Mouse (Mus musculus): ENCODE results near the gene Macrod2. TPM values are rescaled to one million over a fixed set of nuclear protein-coding genes. Genes with fewer than 3 reads are reported as not detected.
A peak's percentile ranks its signal among the peaks of the same experiment; 100 is the strongest.

Gene Macrod2
- polyA plus RNA-seq, 1 experiment from 2014 or later = 35.0 TPM

DNA sequence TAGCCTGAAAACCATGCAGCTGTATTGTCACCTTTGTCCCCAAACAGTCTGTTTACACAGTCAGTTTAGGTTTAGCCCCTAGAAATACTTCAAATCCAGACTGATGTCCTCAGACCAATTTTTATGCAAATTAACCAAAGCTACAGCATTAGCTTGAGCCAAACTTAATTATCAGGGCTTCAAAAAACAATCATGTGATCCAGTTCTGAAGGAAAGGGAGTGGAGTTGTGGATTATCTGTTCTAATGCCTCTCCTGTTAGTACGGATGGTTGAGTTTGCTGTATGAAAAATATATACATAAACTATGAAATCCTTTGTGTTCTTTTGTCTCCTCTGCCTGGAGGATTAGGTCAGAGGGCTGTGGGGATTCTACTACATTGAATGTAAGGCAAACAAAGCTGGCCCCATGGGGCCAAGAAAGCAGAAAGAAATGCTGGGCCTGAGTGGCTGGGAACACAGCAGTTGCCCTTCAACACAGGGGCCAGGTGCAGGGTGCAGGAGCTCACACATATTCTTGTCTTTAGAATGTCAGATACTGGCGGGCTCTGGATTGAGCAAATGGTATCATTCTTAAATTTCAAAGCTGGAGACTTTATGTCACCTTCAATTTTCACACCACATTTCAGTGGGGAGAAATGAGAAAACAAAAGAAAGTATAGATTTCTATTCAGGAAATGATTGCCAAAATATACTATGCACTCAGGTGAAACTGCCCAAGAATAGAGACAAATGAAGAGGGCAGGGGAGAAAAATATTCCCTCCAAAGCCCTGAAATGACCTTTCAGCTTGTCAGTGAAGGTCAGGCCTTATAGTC is 1908.2 kb downstream of the Macrod2 start:
- no peaks in the 10 kb centered on the region for H3K4me1 ChIP-seq
- no peak overlapping the region for H3K27ac ChIP-seq
- H3K4me3 ChIP-seq = no peak overlapping the region
- H3K27me3 ChIP-seq = no peaks in the 10 kb centered on the region
- WGBS = 41% methylated on average over 2 of the region's 2 CpGs
- no peak overlapping the region for H3K9ac ChIP-seq
- no peak for ATAC-seq (ENCODE audit: borderline replicate concordance, extremely low read depth, low FRiP score, low TSS enrichment)
- no peaks in the 10 kb centered on the region for H3K36me3 ChIP-seq
- H3K4me2 ChIP-seq = no peak overlapping the region
- no peaks in the 10 kb centered on the region for H3K9me3 ChIP-seq

DNA sequence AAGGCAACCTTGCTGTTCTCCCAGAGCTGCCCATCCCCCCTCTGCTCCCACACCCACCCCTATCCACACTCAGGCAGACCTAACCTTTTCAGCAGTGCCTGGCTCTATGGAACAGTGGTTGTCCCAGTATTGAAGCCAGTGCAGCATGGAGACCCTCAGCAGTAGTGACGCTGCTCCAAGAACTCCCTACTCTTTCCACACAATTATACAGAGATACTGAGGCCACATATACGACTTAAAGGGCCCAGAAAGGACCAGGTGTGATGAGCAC is 1908.7 kb downstream of the Macrod2 start:
- Histone ChIP-seq H3K4me1 (no peaks in the 10 kb centered on the region), H3K9me3 (no peaks in the 10 kb centered on the region), H3K4me3 (no peak overlapping the region), H3K27ac (no peak overlapping the region), H3K27me3 (no peaks in the 10 kb centered on the region), H3K4me2 (no peak overlapping the region), H3K36me3 (no peaks in the 10 kb centered on the region), H3K9ac (no peak overlapping the region)
- 61% methylated on average over 2 of the region's 2 CpGs for WGBS
- no peak for ATAC-seq (ENCODE audit: borderline replicate concordance, extremely low read depth, low FRiP score, low TSS enrichment)

DNA sequence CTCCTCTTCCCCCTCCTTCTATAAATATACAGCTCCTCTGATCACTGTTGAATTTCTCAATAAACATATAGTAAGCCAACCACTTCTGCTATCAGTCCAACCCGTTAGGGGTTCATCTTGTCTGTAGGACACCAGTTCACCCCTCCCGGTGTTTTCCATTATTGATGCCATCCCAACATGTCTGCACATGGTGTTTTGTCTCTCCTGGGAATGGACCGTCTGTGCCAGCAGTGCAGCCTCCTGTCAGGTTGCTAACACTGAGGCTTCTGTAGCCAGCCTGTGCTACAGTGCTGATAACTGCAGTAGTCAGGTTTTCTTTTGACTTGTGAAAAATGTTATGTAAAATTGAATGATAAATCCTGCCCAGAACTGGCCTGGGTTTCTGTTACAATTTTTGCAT is 1928.0 kb downstream of the Macrod2 start:
- no peaks in the 10 kb centered on the region for H3K27me3 ChIP-seq
- H3K9ac ChIP-seq = no peak overlapping the region
- H3K27ac ChIP-seq = no peak overlapping the region
- no peaks in the 10 kb centered on the region for H3K4me1 ChIP-seq
- ATAC-seq (ENCODE audit: borderline replicate concordance, extremely low read depth, low FRiP score, low TSS enrichment) = no peak
- WGBS = 47% methylated on average over 3 of the region's 3 CpGs
- no peak overlapping the region for H3K4me2 ChIP-seq
- H3K4me3 ChIP-seq = no peak overlapping the region
- no peaks in the 10 kb centered on the region for H3K9me3 ChIP-seq
- H3K36me3 ChIP-seq = no peaks in the 10 kb centered on the region

- H3K4me3 ChIP-seq = no peak overlapping the region
- no peaks in the 10 kb centered on the region for H3K36me3 ChIP-seq
- ATAC-seq (ENCODE audit: borderline replicate concordance, extremely low read depth, low FRiP score, low TSS enrichment) = 0 out of 2 replicates have a peak, but pooled peaks have one; percentile 42
- H3K9ac ChIP-seq = no peak overlapping the region
- no peak overlapping the region for H3K27ac ChIP-seq
- H3K4me2 ChIP-seq = no peak overlapping the region
- no peaks in the 10 kb centered on the region for H3K4me1 ChIP-seq
- no peaks in the 10 kb centered on the region for H3K27me3 ChIP-seq
- H3K9me3 ChIP-seq = no peaks in the 10 kb centered on the region
- WGBS = 82% methylated on average over 3 of the region's 3 CpGs
These were observed 1931.6 kb downstream of the Macrod2 start for GRCm38 (mm10) chr2:142326737-142327136.

DNA sequence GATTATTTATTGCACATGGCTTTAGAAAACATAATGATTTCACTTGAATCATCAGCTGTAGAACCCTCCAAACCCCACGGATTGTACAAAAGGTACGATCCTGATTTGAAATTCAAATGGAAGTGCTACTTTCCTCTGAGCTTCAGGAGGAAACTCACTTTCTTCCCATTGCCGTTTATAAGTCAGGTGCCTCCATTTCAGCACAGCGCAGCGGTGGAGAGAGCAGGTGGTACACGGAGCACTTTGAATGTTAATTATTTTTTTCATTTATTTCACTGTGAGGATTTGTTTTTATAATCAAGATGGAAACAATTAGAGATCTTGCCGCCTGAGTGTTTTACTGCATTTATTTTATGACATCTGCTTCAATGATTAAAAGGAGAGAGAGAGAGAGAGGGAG is 1934.7 kb downstream of the Macrod2 start:
- 70% methylated on average over 7 of the region's 7 CpGs for WGBS
- no peak overlapping the region for H3K4me2 ChIP-seq
- no peak for ATAC-seq (ENCODE audit: borderline replicate concordance, extremely low read depth, low FRiP score, low TSS enrichment)

DNA sequence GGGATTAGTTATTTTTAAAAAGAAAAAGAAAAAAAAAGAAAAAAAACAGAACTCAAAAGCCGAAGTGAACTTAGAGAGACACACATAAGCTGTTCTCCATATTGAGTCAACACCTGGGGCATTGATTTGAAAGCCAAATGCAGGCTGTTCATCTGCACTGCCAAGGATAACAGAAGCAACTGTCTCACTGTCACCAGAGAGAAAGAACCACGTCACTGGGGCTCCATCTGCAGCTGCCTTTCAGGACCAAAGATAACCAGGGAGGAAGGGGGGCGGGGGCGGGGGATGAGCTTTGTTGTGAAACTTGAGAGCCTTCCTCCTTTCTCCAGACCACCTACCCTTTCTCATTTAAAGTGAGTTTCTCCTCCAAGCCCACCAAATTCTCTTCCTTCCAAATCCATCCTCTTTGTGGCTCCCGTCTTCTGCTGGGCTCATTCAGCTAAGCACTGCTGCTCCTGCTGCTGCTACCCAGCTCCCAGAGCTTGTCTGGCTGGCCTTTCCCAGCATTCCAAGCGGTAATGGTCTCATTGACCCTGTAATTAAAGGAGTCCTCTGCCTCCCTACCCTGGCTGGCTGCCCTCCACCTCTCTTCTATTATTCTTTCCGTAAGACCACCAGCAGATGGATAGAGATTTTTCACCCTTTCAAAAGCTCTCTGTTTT is 1939.5 kb downstream of the Macrod2 start:
- H3K9me3 ChIP-seq = no peaks in the 10 kb centered on the region
- no peak overlapping the region for H3K4me2 ChIP-seq
- no peak overlapping the region for H3K4me3 ChIP-seq
- no peak overlapping the region for H3K9ac ChIP-seq
- no peaks in the 10 kb centered on the region for H3K27me3 ChIP-seq
- WGBS = 8% methylated on average over 7 of the region's 7 CpGs
- H3K4me1 ChIP-seq = no peaks in the 10 kb centered on the region
- H3K36me3 ChIP-seq = no peaks in the 10 kb centered on the region
- H3K27ac ChIP-seq = no peak overlapping the region
- ATAC-seq (ENCODE audit: borderline replicate concordance, extremely low read depth, low FRiP score, low TSS enrichment) = no peak

More for the DNA sequence above, 1934.7 kb downstream of the Macrod2 start:
- no peaks in the 10 kb centered on the region for H3K4me1 ChIP-seq
- H3K4me3 ChIP-seq = no peak overlapping the region
- no peak overlapping the region for H3K9ac ChIP-seq
- no peaks in the 10 kb centered on the region for H3K27me3 ChIP-seq
- H3K9me3 ChIP-seq = no peaks in the 10 kb centered on the region
- H3K36me3 ChIP-seq = no peaks in the 10 kb centered on the region
- no peak overlapping the region for H3K27ac ChIP-seq

DNA sequence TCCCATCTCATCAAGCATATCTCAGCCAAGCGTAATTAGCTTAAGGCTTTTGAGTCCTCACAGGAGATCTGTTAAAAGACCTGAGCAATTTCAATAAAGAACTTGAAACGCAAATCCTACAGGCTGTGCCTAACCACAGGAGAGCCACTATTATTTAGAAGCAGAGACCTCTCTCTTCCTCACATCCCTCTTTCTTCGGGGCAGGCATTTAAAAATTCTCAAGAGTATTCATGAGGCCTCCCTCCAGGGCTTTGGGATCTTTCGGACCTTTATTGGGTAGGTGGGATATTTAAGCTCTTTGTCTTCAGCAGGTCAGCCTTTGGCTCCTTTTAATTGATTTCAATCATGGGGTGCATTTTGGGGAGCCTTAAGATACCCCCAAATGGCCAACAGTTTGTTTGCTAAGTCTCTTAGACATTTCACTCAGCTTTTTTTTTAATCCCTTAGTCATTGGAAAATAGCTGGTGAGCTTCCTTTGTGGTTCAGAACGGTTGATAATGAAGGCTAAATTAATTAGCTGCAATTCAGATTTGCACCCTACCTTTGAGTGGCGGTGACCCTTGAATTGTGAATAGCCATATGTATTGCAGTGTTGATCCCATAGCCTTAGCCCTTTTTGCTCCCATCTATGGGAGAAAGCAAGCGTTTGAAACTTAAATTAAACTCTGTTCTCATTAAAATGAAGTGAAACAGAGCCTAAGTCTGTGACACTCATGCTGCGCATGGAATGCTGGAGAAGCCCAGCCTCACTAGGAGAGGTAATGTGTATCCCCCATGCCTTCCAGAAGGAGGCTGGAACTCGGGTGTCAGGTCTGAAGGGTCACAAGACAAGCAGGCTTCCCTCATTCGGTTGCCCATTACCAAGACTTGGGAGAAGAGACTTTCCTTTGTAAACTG is 1940.2 kb downstream of the Macrod2 start:
- no peak overlapping the region for H3K4me2 ChIP-seq
- H3K4me1 ChIP-seq = no peaks in the 10 kb centered on the region
- H3K4me3 ChIP-seq = no peak overlapping the region
- H3K36me3 ChIP-seq = no peaks in the 10 kb centered on the region
- ATAC-seq (ENCODE audit: borderline replicate concordance, extremely low read depth, low FRiP score, low TSS enrichment) = no peak
- H3K27ac ChIP-seq = no peak overlapping the region
- no peaks in the 10 kb centered on the region for H3K9me3 ChIP-seq
- H3K9ac ChIP-seq = no peak overlapping the region
- H3K27me3 ChIP-seq = no peaks in the 10 kb centered on the region
- 63% methylated on average over 10 of the region's 10 CpGs for WGBS

- H3K36me3 ChIP-seq = no peaks in the 10 kb centered on the region
- no peak overlapping the region for H3K9ac ChIP-seq
- no peaks in the 10 kb centered on the region for H3K27me3 ChIP-seq
- no peak overlapping the region for H3K4me3 ChIP-seq
- WGBS = 51% methylated on average over 1 of the region's 2 CpGs
- no peaks in the 10 kb centered on the region for H3K9me3 ChIP-seq
- ATAC-seq (ENCODE audit: borderline replicate concordance, extremely low read depth, low FRiP score, low TSS enrichment) = no peak
- no peaks in the 10 kb centered on the region for H3K4me1 ChIP-seq
- no peak overlapping the region for H3K27ac ChIP-seq
- H3K4me2 ChIP-seq = no peak overlapping the region
These were observed 1948.9 kb downstream of the Macrod2 start for GRCm38 (mm10) chr2:142344021-142344420.

GRCm38 (mm10) chr2:142344758-142345157 is 1949.6 kb downstream of the Macrod2 start:
- no peaks in the 10 kb centered on the region for H3K9me3 ChIP-seq
- no peaks in the 10 kb centered on the region for H3K4me1 ChIP-seq
- H3K27ac ChIP-seq = no peak overlapping the region
- no peak overlapping the region for H3K4me3 ChIP-seq
- H3K4me2 ChIP-seq = no peak overlapping the region
- H3K9ac ChIP-seq = no peak overlapping the region
- no peaks in the 10 kb centered on the region for H3K27me3 ChIP-seq
- no peak for ATAC-seq (ENCODE audit: borderline replicate concordance, extremely low read depth, low FRiP score, low TSS enrichment)
- H3K36me3 ChIP-seq = no peaks in the 10 kb centered on the region
- WGBS = 87% methylated on average over 2 of the region's 2 CpGs

DNA sequence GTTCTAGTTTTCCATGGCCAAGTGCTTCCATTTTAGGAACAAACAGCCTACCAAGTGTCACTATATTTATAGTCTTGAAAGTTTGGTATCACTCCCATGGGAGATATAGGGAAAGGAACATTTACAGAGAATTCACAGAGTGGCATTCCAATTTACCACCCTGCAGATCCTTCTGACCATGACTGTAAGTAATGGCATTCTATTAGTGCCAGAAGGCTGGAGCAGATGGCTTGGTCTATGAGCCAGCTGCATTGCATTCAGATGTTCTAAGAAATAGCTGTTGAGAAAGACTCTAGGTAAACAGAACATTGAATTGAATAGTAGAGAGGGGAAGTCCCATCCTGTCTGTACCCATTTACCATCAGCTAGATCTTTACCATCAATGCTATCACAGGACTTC is 1954.7 kb downstream of the Macrod2 start:
- Histone ChIP-seq H3K27ac (no peak overlapping the region), H3K36me3 (no peaks in the 10 kb centered on the region), H3K9ac (no peak overlapping the region), H3K4me3 (no peak overlapping the region), H3K4me2 (no peak overlapping the region), H3K4me1 (no peaks in the 10 kb centered on the region), H3K27me3 (no peaks in the 10 kb centered on the region), H3K9me3 (no peaks in the 10 kb centered on the region)
- ATAC-seq (ENCODE audit: borderline replicate concordance, extremely low read depth, low FRiP score, low TSS enrichment) = no peak

DNA sequence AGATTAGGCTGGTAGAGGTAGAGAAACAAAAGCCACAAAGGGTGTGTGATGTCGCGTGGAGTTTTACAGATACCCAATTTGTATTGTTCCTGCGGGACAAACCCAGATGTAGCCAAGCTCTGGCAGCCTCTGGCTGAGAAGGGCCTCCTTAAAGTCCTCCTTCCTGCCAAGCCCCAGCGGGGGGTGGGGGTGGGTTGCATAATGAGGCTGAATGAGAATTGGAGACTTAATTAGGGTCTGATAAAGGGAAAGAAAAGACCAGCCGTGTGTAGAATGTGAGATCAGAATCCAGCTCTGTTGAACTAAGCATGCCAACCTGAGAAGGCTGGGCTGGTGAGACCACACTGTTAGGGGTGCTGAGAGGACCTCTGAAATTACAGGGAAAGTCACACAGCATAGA is 1967.8 kb downstream of the Macrod2 start:
- WGBS = 18% methylated on average over 5 of the region's 5 CpGs
- H3K4me1 ChIP-seq = no peaks in the 10 kb centered on the region
- H3K9ac ChIP-seq = no peak overlapping the region
- H3K27me3 ChIP-seq = no peaks in the 10 kb centered on the region
- no peak overlapping the region for H3K27ac ChIP-seq
- H3K4me2 ChIP-seq = no peak overlapping the region
- no peak for ATAC-seq (ENCODE audit: borderline replicate concordance, extremely low read depth, low FRiP score, low TSS enrichment)
- H3K36me3 ChIP-seq = no peaks in the 10 kb centered on the region
- no peaks in the 10 kb centered on the region for H3K9me3 ChIP-seq
- no peak overlapping the region for H3K4me3 ChIP-seq

DNA sequence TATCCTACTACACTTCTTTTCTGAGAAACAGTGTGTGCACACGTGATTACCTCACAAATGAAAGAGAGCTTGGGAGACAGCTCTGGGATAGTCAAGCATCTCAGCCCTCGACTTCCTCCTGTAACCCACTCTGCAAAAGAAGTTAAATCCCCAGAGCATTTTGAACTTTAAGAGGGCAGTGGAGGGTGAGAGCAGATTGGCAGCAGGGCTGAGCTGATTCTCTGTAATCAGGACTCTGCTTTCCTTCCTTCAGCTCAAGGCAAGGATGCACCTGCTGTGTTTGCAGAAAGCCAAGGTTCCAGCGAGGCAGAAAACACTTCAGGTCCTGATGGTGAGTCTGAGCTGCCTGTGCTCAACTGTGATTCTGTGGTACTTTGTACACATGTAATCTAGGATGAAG is 1978.9 kb downstream of the Macrod2 start:
- WGBS = 17% methylated on average over 3 of the region's 3 CpGs
- Histone ChIP-seq H3K36me3 (no peaks in the 10 kb centered on the region), H3K27ac (no peak overlapping the region), H3K9me3 (no peaks in the 10 kb centered on the region), H3K9ac (no peak overlapping the region), H3K4me2 (no peak overlapping the region), H3K27me3 (no peaks in the 10 kb centered on the region), H3K4me3 (no peak overlapping the region), H3K4me1 (no peaks in the 10 kb centered on the region)
- ATAC-seq (ENCODE audit: borderline replicate concordance, extremely low read depth, low FRiP score, low TSS enrichment) = no peak
